Mouse (Mus musculus) cortical plate, adult 2 months (tissue): Measurements from ENCODE around the gene Lhfp.

Experiments used
- CTCF ChIP-seq: fragments of 200-500 bp; IDR thresholded peaks from 2 replicates; pipeline ENCODE4 v1.5.1; 2011; ENCODE audit warnings: mild to moderate bottlenecking, control low read depth, low read length; ENCODE audit not compliant: insufficient read depth; ENCODE audit errors: extremely low read depth
- POLR2A ChIP-seq: fragments of 200-500 bp; IDR thresholded peaks from 2 replicates; pipeline ENCODE4 v1.6.1; 2011; ENCODE audit warnings: mild to moderate bottlenecking, low read length, control low read depth; ENCODE audit not compliant: insufficient read depth; ENCODE audit errors: extremely low read depth

GRCm38 (mm10) chr3:53147001-53147400 lies 105.7 kb downstream of the Lhfp start:
- TF ChIP-seq POLR2A, result no peak
- no peak for TF ChIP-seq CTCF
